Mouse (Mus musculus) heart, adult 11 months (tissue): ENCODE data around the gene Itpk1.
A peak's percentile ranks its signal among the peaks of the same experiment; 100 is the strongest.

Experiments used
- DNase-seq: peaks from one replicate; pipeline ENCODE4 v3.0.0; 2022

The Itpk1 gene

DNA sequence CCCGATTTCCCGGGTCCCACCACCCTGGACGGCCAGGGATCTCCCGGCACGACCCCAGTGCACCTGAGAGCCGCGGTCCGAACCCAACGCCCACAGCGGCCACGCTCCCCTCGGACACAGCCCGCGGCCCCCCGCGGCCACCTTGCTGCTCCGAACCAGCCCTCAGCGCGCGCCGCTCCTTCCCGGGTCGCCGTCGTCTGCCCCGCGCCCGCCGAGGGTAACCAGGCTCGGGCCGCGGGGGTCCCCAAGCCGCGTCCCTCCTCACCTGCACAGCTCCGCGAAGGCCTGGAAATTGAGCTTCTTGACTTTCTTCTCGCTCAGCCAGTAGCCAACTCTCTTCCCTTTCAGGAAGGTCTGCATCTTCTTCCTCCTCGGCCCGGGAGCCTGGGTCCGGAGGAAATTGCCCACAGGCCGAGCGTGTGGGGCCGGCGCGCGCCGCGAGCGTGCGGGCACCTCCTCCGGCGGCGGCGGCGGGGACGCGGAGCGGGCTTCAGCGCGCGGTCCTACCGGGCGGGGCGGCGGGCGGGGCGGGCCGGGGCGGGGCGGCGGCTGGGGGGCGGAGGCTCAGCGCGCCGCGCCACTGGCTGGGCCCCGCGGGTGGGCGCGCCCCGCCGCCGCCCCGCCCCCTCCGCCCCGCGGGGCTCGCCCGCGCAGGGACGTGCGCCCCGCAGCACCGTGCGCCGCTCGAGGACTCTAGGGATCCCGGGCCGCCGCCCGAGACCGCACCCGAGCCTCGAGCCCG lies at the start of gene Itpk1:
Gene Itpk1, minus strand, starts transcription at position 474 of the 742 bp plus-strand sequence.
- peak; percentile 96 for DNase-seq

DNA sequence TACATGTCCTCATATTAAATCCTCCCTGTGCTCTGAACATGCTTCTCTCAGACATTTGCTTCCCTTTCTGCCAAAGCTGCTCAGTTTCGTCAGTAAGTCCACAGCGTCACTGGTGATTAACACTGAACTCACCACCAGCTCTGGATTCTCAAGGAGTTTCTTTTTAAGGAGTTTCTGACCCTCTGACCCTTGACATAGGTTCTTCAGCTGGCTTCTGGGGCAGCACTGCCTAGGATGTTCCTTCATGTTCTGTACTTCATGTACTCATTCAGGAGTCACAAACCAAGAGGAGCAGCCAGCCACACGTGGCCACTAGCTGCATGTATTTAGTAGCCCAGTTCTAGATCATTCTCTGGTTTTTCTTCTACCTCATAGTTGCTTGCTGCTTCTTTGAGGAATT lies 43.5 kb upstream of the Itpk1 start:
- peak; percentile 55 for DNase-seq

DNA sequence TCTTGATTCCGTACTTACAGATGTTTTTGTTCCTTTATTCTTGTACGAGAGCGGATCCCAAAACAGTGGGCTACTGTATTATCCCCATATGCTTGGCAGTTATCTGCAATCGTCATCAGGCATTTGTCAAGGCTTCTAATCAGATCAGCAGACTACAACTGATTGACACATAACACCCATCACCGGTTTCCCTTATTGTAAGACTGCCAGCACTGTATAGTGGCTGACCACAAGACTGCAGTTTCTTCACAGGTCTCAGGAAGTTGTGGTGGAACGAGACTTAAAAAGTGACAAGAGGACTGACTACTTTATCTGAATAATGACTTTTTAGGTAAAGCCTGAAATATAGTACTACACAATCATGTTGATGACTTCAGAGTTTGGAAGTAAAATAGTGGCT lies 40.1 kb upstream of the Itpk1 start:
- DNase-seq: peak; percentile 88

DNA sequence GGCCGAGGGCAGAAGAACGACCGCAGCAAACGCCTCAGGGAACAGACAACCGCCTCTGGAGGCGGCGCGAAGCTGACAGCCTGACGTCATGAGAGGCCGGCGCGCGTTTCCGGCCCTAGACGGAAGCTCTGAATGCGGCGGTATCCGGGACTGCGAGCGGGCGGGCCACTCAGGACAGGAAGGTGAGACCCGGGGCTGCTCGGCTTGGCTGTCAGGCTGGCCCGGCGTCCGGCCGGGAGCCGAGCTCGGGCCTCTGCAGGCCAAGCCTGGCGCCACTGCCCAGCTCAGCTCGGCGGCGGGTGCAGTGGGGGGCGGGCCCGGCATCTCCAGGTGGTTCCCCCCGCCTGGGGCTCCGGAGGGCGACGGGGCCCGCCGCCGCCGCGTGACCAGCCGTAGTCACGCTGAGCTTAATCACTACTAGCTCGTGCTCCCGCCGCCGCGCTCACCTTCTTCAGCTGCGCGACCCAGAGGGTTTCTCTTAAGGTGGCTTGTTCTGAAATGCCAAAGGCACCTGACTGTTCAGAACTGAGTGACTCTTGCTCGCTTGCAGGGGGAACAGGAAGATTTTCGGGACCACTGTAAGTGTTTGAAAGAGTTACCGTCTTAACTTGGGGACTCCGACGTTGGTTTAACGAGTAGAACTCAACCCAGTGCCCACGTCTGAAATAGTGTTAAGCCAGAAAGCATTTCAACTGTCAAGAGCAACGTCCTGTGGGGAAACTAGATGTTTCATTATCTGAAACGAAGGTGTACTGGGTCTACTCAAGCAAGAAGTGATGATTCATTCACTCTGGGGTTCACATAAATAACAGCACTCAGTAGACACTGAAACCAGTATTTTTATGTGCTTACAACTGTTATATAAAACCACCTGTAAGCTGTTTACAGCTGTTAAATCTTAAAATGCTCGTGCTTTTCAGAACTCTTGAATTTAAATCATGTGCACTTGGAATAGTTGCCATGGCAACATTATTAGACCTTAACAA lies 39.2 kb upstream of the Itpk1 start, which contains the start of the genes Moap1 and Tmem251:
Gene Moap1, minus strand, starts transcription at position 73 of the 986 bp plus-strand sequence.
Gene Tmem251, plus strand, starts transcription at position 174 of the 986 bp plus-strand sequence.
- DNase-seq: peak; percentile 99

DNA sequence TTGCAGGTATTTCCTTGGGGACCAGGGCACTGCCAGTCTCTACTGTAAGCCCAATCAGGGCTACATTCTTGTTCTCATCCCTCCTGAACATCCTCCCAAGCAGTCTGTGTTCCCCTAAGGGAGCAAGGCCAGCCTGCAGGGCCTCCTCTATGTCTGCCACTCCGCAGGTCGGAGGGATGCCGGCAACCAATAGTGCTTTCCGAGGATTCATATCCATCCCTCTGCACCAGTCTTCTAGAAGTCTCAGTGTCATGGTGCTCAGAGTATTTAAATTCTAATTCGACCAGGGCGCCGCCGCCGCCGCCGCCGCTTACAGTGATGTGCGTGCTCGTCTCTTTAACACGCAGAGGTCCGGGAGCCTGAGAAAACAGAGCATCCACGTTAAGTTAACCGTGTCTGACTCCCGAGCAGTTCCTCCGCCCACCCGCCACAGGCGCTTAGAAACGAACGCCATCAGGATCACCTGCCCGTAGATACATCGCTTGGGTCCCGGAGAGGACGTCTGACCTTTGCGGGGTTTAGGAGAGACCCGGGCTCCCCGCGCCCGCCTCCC lies 38.4 kb upstream of the Itpk1 start:
- DNase-seq: no peak

DNA sequence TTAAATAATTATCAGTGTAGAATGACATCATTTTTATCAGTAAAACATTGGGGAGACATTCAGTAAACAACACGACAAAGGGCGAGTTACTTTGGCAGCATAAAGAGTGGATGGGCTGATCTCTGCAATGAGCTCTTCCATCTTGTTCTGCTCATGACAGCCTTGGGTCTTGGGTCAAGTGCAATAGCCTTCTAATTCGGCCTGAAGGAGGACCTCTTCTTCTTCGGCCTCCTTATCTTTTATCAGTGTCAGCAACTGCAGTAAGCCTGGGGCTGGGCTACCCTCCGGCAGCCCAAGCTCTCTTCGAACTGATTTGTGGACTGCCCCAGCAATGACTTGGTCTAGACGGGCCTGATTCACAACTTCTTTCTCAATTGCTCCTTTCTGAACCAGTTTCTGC lies 37.3 kb upstream of the Itpk1 start:
- DNase-seq: peak; percentile 71

DNA sequence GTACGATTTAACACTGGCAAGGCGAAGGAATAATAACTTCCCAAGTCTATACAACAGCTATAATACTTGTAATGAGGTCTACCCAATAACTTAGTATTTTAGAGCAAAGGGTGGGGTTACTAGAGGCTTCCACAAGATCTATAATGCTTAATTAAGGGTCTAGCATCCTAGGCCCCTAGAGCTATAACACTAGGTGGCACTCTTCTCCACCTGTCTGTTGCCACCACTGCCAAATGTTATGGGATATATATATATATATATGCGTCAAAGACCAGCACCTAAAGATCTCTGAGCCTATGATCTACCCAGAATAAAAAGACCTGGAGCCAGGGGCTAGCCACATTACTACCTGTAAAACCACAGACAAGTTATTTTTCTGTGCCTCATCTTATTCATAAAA lies 35.6 kb upstream of the Itpk1 start:
- DNase-seq: no peak

DNA sequence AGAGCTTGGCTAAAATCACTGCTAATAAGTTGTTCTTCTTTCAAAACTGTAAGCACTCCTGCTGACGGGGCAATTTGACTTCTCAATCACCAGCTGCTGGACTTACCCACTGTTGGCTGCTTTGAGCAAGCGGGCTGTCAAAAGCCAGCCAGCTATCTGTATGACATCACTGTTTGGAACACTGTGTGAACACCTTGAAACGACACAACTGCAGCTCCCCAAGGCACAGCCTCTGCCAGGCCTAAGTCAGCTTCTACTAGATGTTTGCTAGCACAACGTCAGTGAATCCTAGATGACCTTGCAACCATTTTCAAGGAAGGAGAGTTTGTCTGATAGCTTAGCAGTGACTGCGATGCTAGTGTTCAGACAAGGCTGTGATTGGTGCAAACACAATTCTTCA lies 34.4 kb upstream of the Itpk1 start:
- no peak for DNase-seq

DNA sequence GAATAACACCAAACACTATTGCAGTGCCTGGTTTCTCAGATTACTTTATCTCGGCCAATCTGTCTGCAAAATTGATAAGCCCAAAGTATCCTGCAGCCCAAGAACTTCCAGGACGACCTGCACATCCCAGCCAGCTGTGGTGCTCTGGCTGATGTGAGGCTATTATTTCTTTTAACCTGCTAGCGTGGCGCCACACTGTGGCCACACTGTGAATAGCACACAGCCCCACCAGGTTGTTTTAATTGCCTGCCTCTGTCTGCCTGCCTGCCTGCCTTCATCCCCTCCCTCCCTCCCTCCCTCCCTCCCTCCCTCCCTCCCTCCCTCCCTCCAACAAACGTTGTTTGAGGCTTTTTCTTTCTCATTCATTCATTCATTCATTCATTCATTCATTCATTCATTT lies 28.7 kb upstream of the Itpk1 start:
- DNase-seq: peak; percentile 92

DNA sequence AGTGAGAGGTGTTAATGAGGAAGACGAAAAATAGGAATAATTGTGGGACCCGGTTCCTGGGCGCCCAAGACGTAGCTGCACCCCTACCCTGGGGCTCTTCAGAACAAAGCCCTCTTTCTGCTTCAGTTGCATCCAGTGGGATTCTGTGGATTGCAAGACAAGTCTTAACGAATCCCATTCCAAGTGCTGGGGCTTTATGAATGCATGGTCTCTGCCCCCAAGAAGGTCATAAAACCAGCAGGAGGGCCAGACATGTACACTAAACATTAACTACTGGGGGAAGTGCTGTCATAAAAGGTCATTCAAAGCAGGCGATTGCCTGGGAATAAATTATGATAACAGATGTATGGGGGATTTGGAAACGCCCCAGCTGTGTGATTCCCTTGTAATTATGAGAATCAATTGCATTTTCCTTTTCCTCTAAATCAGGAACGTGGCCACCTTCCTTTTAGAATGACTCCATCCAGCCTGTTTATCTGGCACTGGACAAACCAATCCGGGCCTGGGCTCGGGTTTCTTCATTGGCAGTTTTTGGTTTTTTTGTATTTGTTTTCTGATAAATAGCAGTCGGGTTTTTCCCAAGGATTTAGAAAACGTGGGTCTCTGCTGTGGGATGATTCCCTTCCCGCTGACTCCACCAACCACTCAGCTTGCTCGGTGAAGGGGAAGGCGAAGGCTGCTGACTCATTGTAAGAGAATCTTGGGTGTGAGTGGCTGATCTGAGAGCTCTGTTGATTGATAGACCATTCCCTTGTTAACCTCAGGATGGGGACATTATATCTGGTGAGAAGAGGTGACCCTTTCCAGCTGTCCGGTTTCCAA lies 26.3 kb upstream of the Itpk1 start:
- DNase-seq: no peak

DNA sequence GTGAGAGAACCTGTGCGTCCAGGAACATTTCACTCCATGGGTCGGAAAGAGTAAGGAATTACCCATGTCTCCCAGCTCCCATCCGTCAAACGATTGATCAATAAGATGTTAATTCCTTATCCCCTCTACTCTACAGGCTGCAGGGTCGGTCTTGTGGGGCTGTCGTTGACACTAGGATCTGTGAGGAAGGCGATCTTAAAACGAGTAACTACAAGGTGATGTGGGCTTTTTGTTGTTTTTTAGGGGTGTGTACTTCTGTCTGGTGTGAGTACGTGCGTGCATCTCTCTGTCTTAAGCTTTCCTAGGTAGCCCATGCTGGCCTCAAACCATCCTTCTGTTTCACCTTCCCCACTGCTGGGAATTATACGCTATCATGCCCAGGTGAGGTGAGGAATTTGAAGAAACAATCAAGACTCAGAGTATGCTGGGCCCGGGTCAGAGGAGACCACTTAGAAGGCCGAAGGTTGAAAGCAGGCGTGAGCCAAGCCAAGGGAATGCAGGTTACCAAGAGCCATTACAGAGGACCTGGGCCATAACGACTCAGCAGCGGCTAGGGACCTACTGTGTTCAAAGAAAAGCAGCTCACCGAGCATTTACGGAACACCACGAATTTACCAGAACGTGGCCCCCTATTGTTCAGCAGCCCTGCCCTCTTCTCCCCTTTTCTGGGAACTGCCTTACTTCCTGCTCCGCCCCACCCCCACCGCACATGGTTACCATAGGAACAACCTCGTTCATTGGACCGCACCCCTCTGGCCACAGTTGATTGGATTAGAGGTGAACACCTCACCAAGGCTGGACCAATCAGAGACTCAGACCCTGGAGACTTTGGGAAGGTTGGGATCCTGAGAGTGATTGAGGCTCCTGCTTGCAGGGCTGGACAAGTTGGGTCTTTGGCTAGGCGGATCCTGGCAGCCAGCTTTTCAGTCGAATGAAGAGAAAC lies 25.4 kb upstream of the Itpk1 start:
- DNase-seq: peak; percentile 97

DNA sequence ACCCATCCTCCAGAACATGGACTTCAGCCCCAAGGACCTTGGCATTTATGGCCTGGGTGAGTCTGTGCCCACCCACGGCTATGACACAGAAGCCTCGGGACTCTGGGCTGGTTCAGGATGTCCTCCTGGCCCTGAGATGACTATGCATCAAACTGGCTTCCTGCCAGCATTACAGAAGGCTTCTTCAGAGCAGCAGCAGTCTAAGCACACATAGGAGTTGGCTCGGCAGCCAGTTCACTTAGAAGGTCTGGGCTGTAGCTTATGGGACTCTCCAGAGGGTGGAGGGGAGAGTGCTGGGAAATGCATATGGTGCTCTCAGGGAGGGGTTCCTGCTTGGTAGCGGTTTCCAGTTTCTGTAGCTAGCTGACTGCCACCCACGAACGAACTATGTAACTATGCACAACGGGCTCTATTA lies 21.0 kb upstream of the Itpk1 start:
- no peak for DNase-seq

DNA sequence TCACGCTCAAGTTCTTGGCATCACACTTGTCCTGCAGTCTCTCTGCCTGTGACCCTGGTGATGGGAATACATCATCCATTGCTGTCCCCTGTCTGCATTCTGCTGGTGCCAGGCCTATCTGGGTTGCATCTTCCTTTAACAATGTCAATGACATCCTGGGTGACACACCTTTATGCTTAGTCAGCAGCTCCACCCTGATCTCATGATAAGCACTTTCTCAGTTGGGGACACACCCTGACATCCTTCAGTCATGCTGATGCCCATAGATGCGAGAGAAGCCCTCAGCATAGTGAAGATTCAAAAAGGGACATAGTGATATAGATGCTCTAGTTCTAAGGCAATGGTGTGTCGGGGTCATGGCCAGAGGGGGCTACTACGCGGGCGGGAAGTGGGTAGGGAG lies 20.4 kb upstream of the Itpk1 start:
- no peak for DNase-seq

DNA sequence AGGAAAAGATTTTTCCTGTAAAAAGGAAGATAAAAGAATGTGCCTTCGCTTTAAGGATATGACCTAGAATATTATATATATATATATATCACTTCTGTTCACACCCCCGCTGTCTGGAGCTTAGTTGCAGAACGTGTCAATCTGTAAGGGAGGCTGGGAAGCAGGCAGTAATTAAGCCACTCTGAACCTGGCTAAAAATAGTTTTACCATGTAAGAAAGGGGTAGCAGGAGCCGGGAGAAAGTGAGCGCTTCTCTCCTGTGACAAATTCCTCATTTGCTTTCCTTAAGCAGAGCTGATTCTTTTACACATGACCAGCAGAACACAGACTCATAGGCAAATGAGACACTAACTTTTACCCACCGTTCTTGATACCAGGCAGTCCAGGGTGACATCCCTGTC lies 19.1 kb upstream of the Itpk1 start:
- DNase-seq: no peak

DNA sequence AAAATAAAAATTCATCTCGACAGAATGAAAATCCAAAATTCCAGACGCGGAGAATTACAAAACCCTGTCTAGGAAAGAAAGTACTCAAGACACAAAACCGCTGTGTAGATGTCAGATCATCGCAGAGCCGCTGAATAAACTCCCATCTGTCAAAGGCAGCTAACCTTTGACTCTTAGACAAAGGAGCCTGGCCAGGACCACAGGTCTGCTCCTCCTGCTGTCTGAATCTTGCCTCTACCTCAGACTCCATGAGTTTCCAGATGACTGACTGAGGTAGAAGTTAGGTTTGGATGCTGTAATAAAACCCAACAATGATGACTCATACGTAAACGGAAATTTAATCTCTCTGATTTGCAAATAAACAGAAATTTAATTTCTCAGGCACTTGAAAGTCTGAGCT lies 18.2 kb upstream of the Itpk1 start:
- no peak for DNase-seq

DNA sequence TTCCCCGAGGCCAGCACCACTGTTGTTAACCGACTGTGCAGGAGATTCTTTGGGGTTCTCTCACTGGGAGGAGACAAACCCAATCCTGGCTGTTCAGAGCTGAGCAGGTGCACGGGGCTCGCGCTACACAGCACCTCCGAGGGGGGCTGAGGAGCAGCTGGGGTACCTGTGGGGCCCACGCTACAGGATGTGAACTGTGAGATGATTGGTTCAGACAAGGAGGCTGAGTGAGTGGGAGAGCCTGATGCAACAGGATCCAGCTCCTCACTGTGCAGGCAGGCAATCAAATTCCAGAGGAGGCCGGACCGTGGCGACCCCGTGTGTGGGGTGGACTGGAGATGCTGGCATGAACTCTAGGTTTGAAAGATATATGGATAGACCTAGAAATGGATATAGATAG lies 17.7 kb upstream of the Itpk1 start:
- peak; percentile 70 for DNase-seq

DNA sequence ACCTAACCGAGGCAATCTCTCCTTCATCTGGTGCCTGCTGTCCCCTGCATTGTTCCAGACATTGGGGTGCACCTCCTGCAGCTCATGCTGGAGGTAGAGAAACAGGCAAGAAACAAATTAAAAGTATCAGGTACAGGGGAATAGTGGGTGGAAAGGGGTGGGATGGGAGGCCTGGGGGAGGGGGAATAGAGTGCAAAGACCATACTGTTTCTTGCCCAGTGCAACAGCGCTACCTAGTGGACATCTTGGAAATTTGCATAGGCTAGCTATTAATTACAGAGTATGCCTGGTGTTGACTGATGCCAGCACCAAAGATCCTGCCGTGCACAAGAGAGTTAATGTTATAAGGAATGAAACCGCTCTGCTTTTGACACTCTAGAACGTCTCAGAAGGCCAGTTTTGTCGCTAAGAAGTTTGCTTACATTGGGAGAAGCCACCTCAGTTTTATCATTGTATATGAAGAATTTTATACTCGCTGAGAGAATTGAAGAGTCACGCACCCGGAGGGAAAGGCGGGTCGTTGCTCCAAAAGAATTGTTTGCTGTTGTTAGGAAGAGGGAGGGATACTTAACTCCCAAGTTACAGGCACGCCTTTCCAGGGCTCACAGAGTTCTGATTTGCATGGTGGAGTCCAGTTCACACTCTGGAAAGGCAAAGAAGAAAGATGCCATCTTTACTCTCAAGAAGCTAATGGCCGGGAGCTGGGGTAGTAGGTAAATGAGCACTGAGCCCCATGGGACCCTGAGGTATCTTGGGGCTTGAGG lies 15.0 kb upstream of the Itpk1 start:
- peak; percentile 86 for DNase-seq

DNA sequence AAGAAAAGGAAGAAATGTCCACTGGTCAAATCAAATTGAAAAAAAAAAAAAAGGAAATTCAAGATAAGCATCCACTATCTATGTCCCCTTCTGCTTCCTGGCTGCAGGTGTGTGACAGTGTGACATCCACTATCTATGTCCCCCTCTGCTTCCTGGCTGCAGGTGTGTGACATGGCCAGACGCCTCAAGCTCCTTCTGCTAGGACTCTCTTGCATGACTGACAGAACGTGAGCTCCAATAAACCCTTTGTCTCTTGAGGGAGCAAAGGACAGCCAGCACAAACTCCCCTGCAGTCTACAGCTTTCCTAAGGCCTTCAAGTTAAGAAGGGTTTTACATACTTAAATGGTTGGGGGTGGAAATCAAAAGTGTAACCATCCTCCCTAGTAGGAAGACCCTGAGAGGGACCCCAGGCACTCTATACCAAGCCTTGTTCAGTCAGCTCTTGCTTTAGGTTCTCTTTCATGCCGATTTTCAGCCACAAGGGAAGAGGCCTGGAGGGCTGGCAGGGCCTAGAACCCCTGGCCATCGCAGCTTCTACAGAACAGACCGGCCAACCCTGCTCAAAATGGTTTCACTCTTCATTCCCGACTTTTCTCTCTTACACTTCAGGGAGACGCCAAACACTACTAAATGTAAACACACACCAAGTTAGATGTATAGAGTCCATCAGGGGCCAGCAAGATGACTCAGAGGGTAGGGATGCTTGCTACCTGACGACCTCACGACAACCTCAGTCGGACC lies 10.1 kb upstream of the Itpk1 start:
- peak; percentile 64 for DNase-seq

DNA sequence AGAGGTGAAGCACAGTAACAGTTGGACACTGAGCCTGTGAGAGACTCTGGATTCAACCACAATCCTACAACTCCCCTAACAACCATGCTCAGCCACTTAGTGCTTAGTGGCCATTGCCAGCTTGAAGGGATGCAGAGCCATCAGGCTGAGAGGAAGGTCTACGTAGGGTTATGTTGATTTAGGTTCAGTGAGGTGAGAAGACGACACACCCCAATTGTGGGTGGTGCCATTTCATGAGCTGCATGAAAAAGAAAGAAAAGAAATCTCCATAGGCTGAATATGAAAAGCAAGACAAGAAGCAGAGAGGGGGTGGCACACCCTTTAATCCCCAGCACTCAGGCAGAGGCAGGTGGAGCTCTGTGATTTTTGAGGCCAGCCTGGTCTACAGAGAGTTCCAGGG lies 9.4 kb upstream of the Itpk1 start:
- no peak for DNase-seq
